Mouse (Mus musculus) MEL (cell line): ENCODE measurements around the gene Pan2.

ENCODE experiments used
- CHD2 ChIP-seq: IDR thresholded peaks from 2 replicates; pipeline ENCODE4 v1.6.1; 2011; ENCODE audit warnings: low read length, improper control_type of control experiment
- CTCF ChIP-seq, 3 experiments: IDR thresholded peaks in 2 of 3; conservative IDR thresholded peaks in 1 of 3; 2 replicates each; pipeline ENCODE4 v1.5.1; 2011 to 2012; ENCODE audit warnings: low read length in 3 of 3, low read depth in 2 of 3, mild to moderate bottlenecking in 2 of 3, improper control_type of control experiment in 1 of 3, inconsistent platforms in 1 of 3, mixed read lengths in 1 of 3, moderate library complexity in 1 of 3; ENCODE audit not compliant: control insufficient read depth in 1 of 3, insufficient read depth in 1 of 3, poor library complexity in 1 of 3, severe bottlenecking in 1 of 3
- SIN3A ChIP-seq: IDR thresholded peaks from 2 replicates; pipeline ENCODE4 v1.6.1; 2012; ENCODE audit warnings: low read length, improper control_type of control experiment, inconsistent platforms
- ZNF384 ChIP-seq: IDR thresholded peaks from 2 replicates; pipeline ENCODE4 v1.6.1; 2012; ENCODE audit warnings: low read depth, mild to moderate bottlenecking, inconsistent platforms, low read length, improper control_type of control experiment

DNA sequence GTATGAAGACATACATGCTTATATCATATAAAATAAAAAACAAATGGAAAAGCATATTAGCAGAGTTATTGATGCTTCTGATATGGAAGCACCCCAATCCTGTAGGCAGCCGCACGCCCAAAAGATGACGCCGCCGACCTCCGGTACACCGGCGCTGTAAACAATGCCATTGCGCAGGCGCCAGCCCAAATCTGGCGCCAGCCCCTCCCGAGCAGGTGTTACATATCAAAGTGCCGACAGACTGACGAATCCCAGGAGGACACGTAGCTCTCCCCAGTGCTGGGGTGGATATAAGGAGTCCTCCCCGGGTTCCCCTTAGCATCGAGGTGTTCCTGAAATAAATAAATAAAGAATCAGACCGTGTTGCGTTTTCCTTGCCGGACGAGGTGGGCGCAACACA, 40.8 kb upstream of the Pan2 start:
- no peak for TF ChIP-seq ZNF384
- no peak for TF ChIP-seq CTCF (IDR thresholded peaks at IDR 0.05 in 2 of 3, conservative IDR thresholded peaks at IDR 0.05 in 1 of 3; ENCODE audit: control insufficient read depth in 1 of 3, insufficient read depth in 1 of 3, low read depth in 2 of 3, low read length in 3 of 3, poor library complexity in 1 of 3, severe bottlenecking in 1 of 3)
- no peak for TF ChIP-seq CHD2
- TF ChIP-seq SIN3A, result no peak
